Mouse (Mus musculus): ENCODE results near the gene Mthfd2l. TPM values are rescaled to one million over a fixed set of nuclear protein-coding genes. Genes with fewer than 3 reads are reported as not detected.

Gene Mthfd2l
- total and polyA plus RNA-seq, 2 experiments from 2014 or later = 54.9 to 90.9 TPM

DNA sequence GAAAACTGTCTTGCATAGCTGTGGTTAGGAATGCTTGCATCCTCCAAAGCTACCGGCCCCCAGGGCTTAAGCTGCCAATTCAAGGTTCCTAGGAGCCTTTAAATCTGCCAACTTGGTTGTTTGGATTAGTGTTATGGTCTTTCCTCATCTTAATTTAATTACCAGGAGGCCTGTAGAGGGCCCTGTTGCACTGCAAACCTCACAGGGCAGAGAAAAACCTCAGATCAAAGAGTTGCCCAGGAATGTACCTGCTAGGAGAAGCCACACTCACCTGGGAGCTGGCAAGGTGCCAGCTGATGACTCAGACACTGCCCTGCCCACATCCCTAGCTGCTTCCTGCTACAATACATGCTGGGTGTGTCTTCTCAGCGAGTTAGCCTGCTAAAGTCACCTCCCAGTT is 107.6 kb downstream of the Mthfd2l start:
- TF ChIP-seq CTCF (IDR thresholded peaks at IDR 0.05) = 0 out of 2 replicates have a peak, but pooled peaks have one; percentile 15
- Histone ChIP-seq H3K36me3 (ENCODE audit: insufficient read depth, low read length) (no peaks in the 10 kb centered on the region), H3K27me3 (ENCODE audit: insufficient read depth, low read length) (no peaks in the 10 kb centered on the region), H3K4me2 (ENCODE audit: low read depth, low read length, poor library complexity, severe bottlenecking) (no peak overlapping the region), H3K4me3 (ENCODE audit: low read depth, low read length) (no peak overlapping the region), H3K4me1 (ENCODE audit: insufficient read depth, low read length) (no peaks in the 10 kb centered on the region), H3K9me3 (ENCODE audit: low read length) (no peaks in the 10 kb centered on the region), H3K9ac (replicated peaks; ENCODE audit: low read length, poor library complexity, severe bottlenecking) (no peak overlapping the region), H3K27ac (ENCODE audit: low read depth, low read length) (no peak overlapping the region)
- DNase-seq (ENCODE audit: low spot score) = peak; percentile 15
- 18% methylated on average over 2 of the region's 2 CpGs for WGBS
- ATAC-seq (ENCODE audit: low FRiP score) = no peak

DNA sequence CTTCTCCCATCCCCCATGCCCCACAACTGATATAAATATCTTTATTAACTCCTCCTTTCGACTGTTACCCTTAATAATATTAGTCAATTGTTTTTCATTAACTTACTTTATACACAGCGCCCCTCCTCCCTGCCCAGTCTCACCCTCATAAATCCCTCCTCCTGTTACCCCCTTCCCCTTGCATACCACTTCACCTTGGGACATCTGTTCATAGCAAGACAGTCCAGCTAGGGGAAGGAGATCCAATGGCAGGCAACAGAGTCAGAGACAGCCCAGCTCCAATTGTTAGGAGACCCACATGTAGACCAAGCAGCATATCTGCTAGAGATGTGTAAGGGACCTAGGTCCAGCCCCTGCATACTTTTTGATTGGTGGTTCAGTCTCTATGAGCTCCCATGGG is 108.0 kb downstream of the Mthfd2l start:
- Histone ChIP-seq H3K36me3 (ENCODE audit: insufficient read depth, low read length) (no peaks in the 10 kb centered on the region), H3K9me3 (ENCODE audit: low read length) (no peaks in the 10 kb centered on the region), H3K9ac (replicated peaks; ENCODE audit: low read length, poor library complexity, severe bottlenecking) (no peak overlapping the region), H3K4me2 (ENCODE audit: low read depth, low read length, poor library complexity, severe bottlenecking) (no peak overlapping the region), H3K4me1 (ENCODE audit: insufficient read depth, low read length) (no peaks in the 10 kb centered on the region), H3K27ac (ENCODE audit: low read depth, low read length) (no peak overlapping the region), H3K27me3 (ENCODE audit: insufficient read depth, low read length) (no peaks in the 10 kb centered on the region), H3K4me3 (ENCODE audit: low read depth, low read length) (no peak overlapping the region)
- no peak for TF ChIP-seq CTCF (IDR thresholded peaks at IDR 0.05)
- no peak for DNase-seq (ENCODE audit: low spot score)
- WGBS = 86% methylated on average over 2 of the region's 2 CpGs
- ATAC-seq (ENCODE audit: low FRiP score) = no peak

DNA sequence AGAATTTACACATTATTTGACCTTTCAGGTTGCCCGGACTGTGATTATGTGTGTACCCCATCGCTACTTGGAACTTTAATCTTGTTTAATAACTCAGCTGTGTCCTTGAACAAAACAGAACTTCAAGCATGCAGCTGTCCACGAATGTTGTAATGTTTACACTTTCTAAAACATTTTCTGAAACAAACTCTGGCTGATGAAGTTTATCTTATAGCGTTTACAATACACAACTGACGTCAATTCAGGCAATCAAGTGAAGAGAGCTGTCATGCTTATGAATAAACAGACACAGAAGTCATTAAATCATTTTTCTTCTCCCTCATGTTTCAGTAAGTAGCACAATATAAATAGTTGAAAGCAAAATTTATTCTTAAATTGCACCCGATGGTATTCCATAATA is 117.1 kb downstream of the Mthfd2l start:
- no peak overlapping the region for H3K27ac ChIP-seq (ENCODE audit: low read depth, low read length)
- WGBS = 85% methylated on average over 6 of the region's 6 CpGs
- ATAC-seq (ENCODE audit: low FRiP score) = no peak
- H3K4me2 ChIP-seq (ENCODE audit: low read depth, low read length, poor library complexity, severe bottlenecking) = no peak overlapping the region
- no peaks in the 10 kb centered on the region for H3K36me3 ChIP-seq (ENCODE audit: insufficient read depth, low read length)
- no peak for TF ChIP-seq CTCF (IDR thresholded peaks at IDR 0.05)
- no peaks in the 10 kb centered on the region for H3K4me1 ChIP-seq (ENCODE audit: insufficient read depth, low read length)
- DNase-seq (ENCODE audit: low spot score) = no peak
- no peaks in the 10 kb centered on the region for H3K27me3 ChIP-seq (ENCODE audit: insufficient read depth, low read length)
- H3K9me3 ChIP-seq (ENCODE audit: low read length) = no peaks in the 10 kb centered on the region
- no peak overlapping the region for H3K9ac ChIP-seq (replicated peaks; ENCODE audit: low read length, poor library complexity, severe bottlenecking)
- H3K4me3 ChIP-seq (ENCODE audit: low read depth, low read length) = no peak overlapping the region

DNA sequence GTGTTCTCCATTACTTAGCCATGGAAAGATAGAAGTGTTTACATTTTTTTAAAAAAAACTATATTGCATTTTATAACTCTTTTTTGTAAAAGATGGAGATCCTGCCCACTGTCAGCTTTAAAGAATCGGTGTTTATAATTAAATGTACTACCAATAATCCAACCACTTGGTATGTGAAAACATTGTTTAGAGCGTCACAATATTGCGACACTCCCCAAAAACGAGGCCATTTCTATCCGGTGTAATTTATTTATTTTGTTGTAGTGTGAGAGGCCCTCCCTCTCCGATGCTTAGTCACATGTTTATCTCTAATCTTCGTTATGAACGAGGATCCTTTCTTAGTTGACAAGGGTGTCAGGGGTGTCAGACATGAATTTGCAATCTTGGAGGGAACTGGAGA is 117.5 kb downstream of the Mthfd2l start:
- TF ChIP-seq CTCF (IDR thresholded peaks at IDR 0.05) = no peak
- DNase-seq (ENCODE audit: low spot score) (no peak), ATAC-seq (ENCODE audit: low FRiP score) (no peak)
- no peaks in the 10 kb centered on the region for H3K4me1 ChIP-seq (ENCODE audit: insufficient read depth, low read length)
- H3K36me3 ChIP-seq (ENCODE audit: insufficient read depth, low read length) = no peaks in the 10 kb centered on the region
- H3K27me3 ChIP-seq (ENCODE audit: insufficient read depth, low read length) = no peaks in the 10 kb centered on the region
- no peak overlapping the region for H3K4me3 ChIP-seq (ENCODE audit: low read depth, low read length)
- 88% methylated on average over 8 of the region's 8 CpGs for WGBS
- no peaks in the 10 kb centered on the region for H3K9me3 ChIP-seq (ENCODE audit: low read length)
- H3K4me2 ChIP-seq (ENCODE audit: low read depth, low read length, poor library complexity, severe bottlenecking) = no peak overlapping the region
- H3K27ac ChIP-seq (ENCODE audit: low read depth, low read length) = no peak overlapping the region
- H3K9ac ChIP-seq (replicated peaks; ENCODE audit: low read length, poor library complexity, severe bottlenecking) = no peak overlapping the region

Other genes starting within 250 kb of the Mthfd2l start
- not detected in 2 replicates for gene Cxcl5, start 171.8 kb upstream of the Mthfd2l start, total RNA-seq (2014; rRNA removed)
- gene Cxcl5, start 171.8 kb upstream of the Mthfd2l start, polyA plus RNA-seq (2015; fragmentation: Nextera tagmentation; extraction: Ambion mirVana) = 0.25 and 0.28 TPM in 2 replicates
- 0.28 TPM in 1 of 2 replicates, not detected in the other for gene Ppbp, start 162.6 kb upstream of the Mthfd2l start, total RNA-seq (2014; rRNA removed)
- gene Ppbp, start 162.6 kb upstream of the Mthfd2l start, polyA plus RNA-seq (2015; fragmentation: Nextera tagmentation; extraction: Ambion mirVana) = 0.19 and 0.61 TPM in 2 replicates
- gene Pf4, start 158.7 kb upstream of the Mthfd2l start, total RNA-seq (2014; rRNA removed) = 32.1 and 33.3 TPM in 2 replicates
- gene Pf4, start 158.7 kb upstream of the Mthfd2l start, polyA plus RNA-seq (2015; fragmentation: Nextera tagmentation; extraction: Ambion mirVana) = 59.6 and 60.6 TPM in 2 replicates
- not detected in 2 replicates for gene Cxcl3, start 145.0 kb upstream of the Mthfd2l start, total RNA-seq (2014; rRNA removed)
- gene Cxcl3, start 145.0 kb upstream of the Mthfd2l start, polyA plus RNA-seq (2015; fragmentation: Nextera tagmentation; extraction: Ambion mirVana) = 0.20 and 0.39 TPM in 2 replicates
- gene Cxcl15, start 136.6 kb upstream of the Mthfd2l start, total RNA-seq (2014; rRNA removed) = not detected in 2 replicates
- gene Cxcl15, start 136.6 kb upstream of the Mthfd2l start, polyA plus RNA-seq (2015; fragmentation: Nextera tagmentation; extraction: Ambion mirVana) = not detected in 2 replicates
- gene Cxcl1, start 39.9 kb upstream of the Mthfd2l start, total RNA-seq (2014; rRNA removed) = not detected in 2 replicates
- gene Cxcl1, start 39.9 kb upstream of the Mthfd2l start, polyA plus RNA-seq (2015; fragmentation: Nextera tagmentation; extraction: Ambion mirVana) = 0.56 and 0.78 TPM in 2 replicates
- not detected in 2 replicates for gene Cxcl2, start 27.2 kb upstream of the Mthfd2l start, total RNA-seq (2014; rRNA removed)
- 0.14 TPM in 1 of 2 replicates, not detected in the other for gene Cxcl2, start 27.2 kb upstream of the Mthfd2l start, polyA plus RNA-seq (2015; fragmentation: Nextera tagmentation; extraction: Ambion mirVana)
- gene Epgn, start 96.3 kb downstream of the Mthfd2l start, total RNA-seq (2014; rRNA removed) = 0.16 TPM in 1 of 2 replicates, not detected in the other
- not detected in 2 replicates for gene Epgn, start 96.3 kb downstream of the Mthfd2l start, polyA plus RNA-seq (2015; fragmentation: Nextera tagmentation; extraction: Ambion mirVana)
- gene Ereg, start 143.5 kb downstream of the Mthfd2l start, total RNA-seq (2014; rRNA removed) = not detected in 2 replicates
- not detected in 2 replicates for gene Ereg, start 143.5 kb downstream of the Mthfd2l start, polyA plus RNA-seq (2015; fragmentation: Nextera tagmentation; extraction: Ambion mirVana)
- 0.27 TPM in 1 of 2 replicates, not detected in the other for gene Areg, start 208.5 kb downstream of the Mthfd2l start, total RNA-seq (2014; rRNA removed)
- 0.21 and 0.40 TPM in 2 replicates for gene Areg, start 208.5 kb downstream of the Mthfd2l start, polyA plus RNA-seq (2015; fragmentation: Nextera tagmentation; extraction: Ambion mirVana)